Mouse (Mus musculus): ENCODE results near the gene Cyld. TPM values are rescaled to one million over a fixed set of nuclear protein-coding genes. Genes with fewer than 3 reads are reported as not detected.

The Cyld gene
- polyA plus RNA-seq, 1 experiment, result 31.0 TPM

DNA sequence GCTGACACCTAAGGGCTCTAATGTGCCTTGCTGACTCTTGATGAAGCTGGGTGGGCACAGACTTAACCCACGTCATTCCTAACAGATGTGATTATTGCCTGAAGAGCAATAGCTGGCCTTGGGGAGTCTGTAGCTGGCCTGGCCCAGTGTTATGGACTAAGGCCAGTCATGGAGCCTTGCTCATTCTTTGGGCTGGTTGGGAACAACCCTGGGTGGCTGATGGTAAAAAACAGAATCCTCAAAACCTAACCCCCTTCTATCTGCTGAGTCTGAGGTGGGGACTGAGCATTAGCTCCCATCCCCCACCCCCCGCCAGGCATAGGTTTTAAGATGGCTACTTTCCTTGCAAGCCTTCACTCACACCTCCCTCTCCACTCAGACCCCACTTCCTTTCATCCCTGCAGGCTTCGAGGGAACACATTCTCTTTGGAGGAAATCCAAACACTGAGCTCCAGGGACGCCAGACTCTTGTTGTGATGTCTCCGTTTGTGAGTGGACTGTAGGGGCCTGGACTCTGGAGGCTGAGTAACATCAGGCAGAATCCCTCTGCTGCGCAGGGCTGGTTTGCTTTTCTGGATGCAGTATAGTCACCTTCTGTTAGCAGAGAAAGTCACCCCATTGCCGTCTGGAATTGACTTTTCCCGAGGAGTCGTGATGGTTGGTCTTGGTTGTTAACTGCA lies 10.5 kb upstream of the Cyld start:
- H3K4me1 ChIP-seq (ENCODE audit: control insufficient read depth, insufficient read depth, low read length), result no peaks in the 10 kb centered on the region; the same call in 1 of the 2 replicates

GRCm38 (mm10) chr8:88686906-88687235 lies 10.0 kb upstream of the Cyld start:
- Histone ChIP-seq H3K4me1 (ENCODE audit: control insufficient read depth, insufficient read depth, low read length) (no peaks in the 10 kb centered on the region; the same call in 1 of the 2 replicates), H3K27ac (ENCODE audit: insufficient read depth, low read length) (no peak overlapping the region), H3K4me3 (ENCODE audit: insufficient read depth, low read length) (no peak overlapping the region)
- TF ChIP-seq POLR2A (IDR thresholded peaks at IDR 0.05; ENCODE audit: extremely low read depth, insufficient read depth, low read length), result no peak
- TF ChIP-seq CTCF (IDR thresholded peaks at IDR 0.05; ENCODE audit: extremely low read depth, insufficient read depth, low read length), result no peak

More for the DNA sequence above, 10.5 kb upstream of the Cyld start:
- Histone ChIP-seq H3K27ac (ENCODE audit: insufficient read depth, low read length) (no peak overlapping the region), H3K4me3 (ENCODE audit: insufficient read depth, low read length) (no peak overlapping the region)
- TF ChIP-seq CTCF (IDR thresholded peaks at IDR 0.05; ENCODE audit: extremely low read depth, insufficient read depth, low read length) (no peak), POLR2A (IDR thresholded peaks at IDR 0.05; ENCODE audit: extremely low read depth, insufficient read depth, low read length) (no peak)

- TF ChIP-seq POLR2A (IDR thresholded peaks at IDR 0.05; ENCODE audit: extremely low read depth, insufficient read depth, low read length) (no peak), CTCF (IDR thresholded peaks at IDR 0.05; ENCODE audit: extremely low read depth, insufficient read depth, low read length) (no peak)
- no peak overlapping the region for H3K4me3 ChIP-seq (ENCODE audit: insufficient read depth, low read length)
- no peaks in the 10 kb centered on the region; the same call in 1 of the 2 replicates for H3K4me1 ChIP-seq (ENCODE audit: control insufficient read depth, insufficient read depth, low read length)
- H3K27ac ChIP-seq (ENCODE audit: insufficient read depth, low read length), result no peak overlapping the region
Observed at GRCm38 (mm10) chr8:88689151-88689550, 7.7 kb upstream of the Cyld start.

DNA sequence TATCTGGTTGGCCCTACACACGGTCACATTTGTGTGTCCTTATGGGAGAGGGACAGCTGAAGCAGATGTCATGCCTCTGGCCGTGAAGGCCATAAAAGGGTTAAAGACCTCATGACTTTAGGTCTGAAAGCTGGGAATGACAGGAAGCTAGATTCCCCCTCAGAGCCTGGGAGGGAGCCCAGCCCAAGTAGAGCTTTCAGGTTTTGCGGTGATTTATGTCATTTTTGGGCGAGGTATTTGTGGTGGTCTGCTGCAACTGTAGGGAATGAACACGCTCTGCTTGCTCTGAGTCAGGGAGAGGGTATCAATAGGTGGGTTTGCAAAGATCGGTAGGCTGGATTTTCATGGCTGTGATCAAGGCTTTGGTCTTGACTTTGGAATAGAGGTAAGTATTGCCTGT lies 6.9 kb upstream of the Cyld start:
- Histone ChIP-seq H3K4me3 (ENCODE audit: insufficient read depth, low read length) (no peak overlapping the region), H3K27ac (ENCODE audit: insufficient read depth, low read length) (no peak overlapping the region), H3K4me1 (ENCODE audit: control insufficient read depth, insufficient read depth, low read length) (no peaks in the 10 kb centered on the region; the same call in 1 of the 2 replicates)
- TF ChIP-seq CTCF (IDR thresholded peaks at IDR 0.05; ENCODE audit: extremely low read depth, insufficient read depth, low read length), result no peak
- no peak for TF ChIP-seq POLR2A (IDR thresholded peaks at IDR 0.05; ENCODE audit: extremely low read depth, insufficient read depth, low read length)

DNA sequence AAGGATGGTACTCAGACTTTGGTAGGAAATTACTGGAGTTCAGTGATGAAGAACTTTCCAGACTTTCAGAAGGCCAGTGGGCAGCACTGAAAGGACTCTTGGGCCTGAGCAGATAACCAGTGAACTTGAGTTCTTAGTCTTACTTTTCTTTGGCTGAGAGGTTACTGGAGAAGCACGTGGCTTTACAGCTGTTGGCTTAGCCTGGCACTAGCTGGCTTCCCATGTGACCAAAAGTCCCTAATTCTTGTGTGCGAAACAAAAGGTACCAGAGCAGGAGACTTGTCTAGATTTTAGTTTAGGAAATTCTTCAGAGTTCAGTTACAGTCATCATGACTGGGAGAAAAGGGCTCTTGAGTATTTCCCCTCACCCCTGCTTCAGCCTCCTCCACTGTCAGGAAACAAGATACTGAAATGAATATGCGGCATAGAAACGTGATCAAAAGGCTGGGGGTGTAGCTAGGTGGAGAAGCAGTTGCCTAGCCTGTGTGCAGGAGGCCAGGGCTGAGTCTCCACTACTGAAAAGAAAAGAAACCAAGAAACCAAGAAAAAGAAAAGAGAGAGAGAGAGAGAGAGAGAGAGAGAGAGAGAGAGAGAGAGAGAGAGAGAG lies 5.4 kb upstream of the Cyld start:
- Histone ChIP-seq H3K4me3 (ENCODE audit: insufficient read depth, low read length) (no peak overlapping the region), H3K27ac (ENCODE audit: insufficient read depth, low read length) (no peak overlapping the region)

GRCm38 (mm10) chr8:88691961-88692360 lies 4.9 kb upstream of the Cyld start:
- Histone ChIP-seq H3K4me3 (ENCODE audit: insufficient read depth, low read length) (no peak overlapping the region), H3K27ac (ENCODE audit: insufficient read depth, low read length) (no peak overlapping the region), H3K4me1 (ENCODE audit: control insufficient read depth, insufficient read depth, low read length) (no peaks in the 10 kb centered on the region; the same call in 1 of the 2 replicates)
- TF ChIP-seq CTCF (IDR thresholded peaks at IDR 0.05; ENCODE audit: extremely low read depth, insufficient read depth, low read length) (no peak), POLR2A (IDR thresholded peaks at IDR 0.05; ENCODE audit: extremely low read depth, insufficient read depth, low read length) (no peak)

More for the DNA sequence above, 5.4 kb upstream of the Cyld start:
- no peak for TF ChIP-seq POLR2A (IDR thresholded peaks at IDR 0.05; ENCODE audit: extremely low read depth, insufficient read depth, low read length)
- TF ChIP-seq CTCF (IDR thresholded peaks at IDR 0.05; ENCODE audit: extremely low read depth, insufficient read depth, low read length), result no peak
- H3K4me1 ChIP-seq (ENCODE audit: control insufficient read depth, insufficient read depth, low read length), result no peaks in the 10 kb centered on the region; the same call in 1 of the 2 replicates

DNA sequence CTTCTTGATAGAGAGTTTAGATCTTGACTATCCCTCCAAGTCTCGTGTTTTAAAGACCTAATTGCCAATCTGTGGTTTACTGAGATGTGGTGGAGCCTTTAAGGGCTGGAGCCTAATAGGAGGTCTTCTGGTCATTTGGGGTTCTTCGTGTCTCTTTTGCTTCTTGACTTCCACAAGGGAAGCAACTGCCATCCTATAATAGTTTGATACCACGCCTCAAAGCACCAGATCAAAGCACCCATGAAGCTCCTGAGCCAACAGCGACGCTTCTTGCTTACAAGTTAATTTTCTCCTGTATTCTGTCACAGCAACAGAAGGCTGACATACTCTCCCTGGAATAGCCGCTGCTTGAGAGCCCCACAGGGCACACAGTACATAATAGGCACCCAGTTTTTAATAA lies 4.0 kb upstream of the Cyld start:
- no peak overlapping the region for H3K4me3 ChIP-seq (ENCODE audit: insufficient read depth, low read length)
- no peaks in the 10 kb centered on the region for H3K4me1 ChIP-seq (ENCODE audit: control insufficient read depth, insufficient read depth, low read length)
- H3K27ac ChIP-seq (ENCODE audit: insufficient read depth, low read length), result no peak overlapping the region
- no peak for TF ChIP-seq POLR2A (IDR thresholded peaks at IDR 0.05; ENCODE audit: extremely low read depth, insufficient read depth, low read length)
- no peak for TF ChIP-seq CTCF (IDR thresholded peaks at IDR 0.05; ENCODE audit: extremely low read depth, insufficient read depth, low read length)

GRCm38 (mm10) chr8:88693376-88693775 lies 3.5 kb upstream of the Cyld start:
- TF ChIP-seq CTCF (IDR thresholded peaks at IDR 0.05; ENCODE audit: extremely low read depth, insufficient read depth, low read length) (no peak), POLR2A (IDR thresholded peaks at IDR 0.05; ENCODE audit: extremely low read depth, insufficient read depth, low read length) (no peak)

GRCm38 (mm10) chr8:88694291-88694690 lies 2.5 kb upstream of the Cyld start:
- no peaks in the 10 kb centered on the region for H3K4me1 ChIP-seq (ENCODE audit: control insufficient read depth, insufficient read depth, low read length)
- no peak overlapping the region for H3K27ac ChIP-seq (ENCODE audit: insufficient read depth, low read length)
- TF ChIP-seq CTCF (IDR thresholded peaks at IDR 0.05; ENCODE audit: extremely low read depth, insufficient read depth, low read length) (no peak), POLR2A (IDR thresholded peaks at IDR 0.05; ENCODE audit: extremely low read depth, insufficient read depth, low read length) (no peak)
- no peak overlapping the region for H3K4me3 ChIP-seq (ENCODE audit: insufficient read depth, low read length)

More at GRCm38 (mm10) chr8:88693376-88693775, 3.5 kb upstream of the Cyld start:
- H3K4me3 ChIP-seq (ENCODE audit: insufficient read depth, low read length), result no peak overlapping the region
- H3K27ac ChIP-seq (ENCODE audit: insufficient read depth, low read length), result no peak overlapping the region
- H3K4me1 ChIP-seq (ENCODE audit: control insufficient read depth, insufficient read depth, low read length), result no peaks in the 10 kb centered on the region

GRCm38 (mm10) chr8:88696228-88696627 lies 600 bp upstream of the Cyld start:
- Histone ChIP-seq H3K4me1 (ENCODE audit: control insufficient read depth, insufficient read depth, low read length) (no peaks in the 10 kb centered on the region; the same call in 1 of the 2 replicates), H3K27ac (ENCODE audit: insufficient read depth, low read length) (no peak overlapping the region), H3K4me3 (ENCODE audit: insufficient read depth, low read length) (peak overlapping the region; percentile 19)
- TF ChIP-seq CTCF (IDR thresholded peaks at IDR 0.05; ENCODE audit: extremely low read depth, insufficient read depth, low read length), result no peak

Data from cortical plate, adult 2 months (tissue).